Mouse (Mus musculus) c-Kit-positive CD71-positive TER-119-negative erythroid progenitor cells, embryonic 14.5 days (primary cell): Measurements from ENCODE around the gene Foxr1.
A peak's percentile ranks its signal among the peaks of the same experiment; 100 is the strongest.

Source experiments
- DNase-seq: peaks from one replicate; pipeline ENCODE4 v3.0.0-alpha.2; 2013; ENCODE audit warnings: low read depth

Gene Foxr1

GRCm38 (mm10) chr9:44440961-44441360, at the start of gene Foxr1:
Gene Foxr1 (minus strand): TSS chr9:44441136.
- no peak for DNase-seq

DNA sequence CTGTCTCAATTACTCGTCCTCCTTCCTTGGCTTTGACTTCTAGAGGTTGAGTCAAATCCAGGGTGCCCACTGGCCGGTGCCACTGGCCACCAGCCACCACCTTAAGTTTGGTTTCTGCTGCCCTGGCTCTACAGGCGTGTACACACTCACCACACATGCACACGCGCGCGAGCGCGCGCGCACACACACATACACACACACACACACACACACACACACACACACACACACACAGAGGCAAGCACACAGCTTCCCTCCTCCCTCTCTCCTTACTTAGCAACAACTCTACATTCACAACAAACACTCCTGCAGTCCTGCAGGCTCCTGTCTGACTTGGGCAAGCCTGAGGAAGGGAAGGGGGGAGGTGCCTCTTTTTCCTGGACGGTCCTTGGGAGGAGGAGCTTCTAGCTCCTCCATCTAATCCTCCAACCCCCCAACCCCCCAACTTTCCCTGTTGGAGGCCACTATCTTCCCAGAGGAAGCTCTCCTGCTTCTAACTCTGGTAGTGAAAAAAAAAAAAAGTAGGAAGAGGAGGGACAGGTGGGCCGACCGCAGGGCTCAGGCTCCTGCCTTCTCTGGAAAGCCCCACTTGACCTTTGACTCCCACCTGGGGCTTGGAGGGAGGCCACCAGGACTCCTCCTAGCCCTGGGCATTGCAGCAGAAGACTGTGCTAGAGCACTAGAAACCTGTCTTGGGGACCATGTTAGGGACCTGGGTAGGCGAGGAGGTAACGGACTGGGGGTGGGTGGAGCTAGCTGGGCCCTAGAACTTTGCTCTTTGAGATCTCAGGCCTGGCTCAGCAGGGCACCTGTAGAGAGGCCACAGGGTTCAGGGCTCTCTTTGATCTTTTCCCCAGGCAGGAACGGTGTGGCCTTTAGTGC, 49.4 kb upstream of the Foxr1 start:
- DNase-seq: no peak

- DNase-seq: no peak
Observed at GRCm38 (mm10) chr9:44489651-44490085, 48.7 kb upstream of the Foxr1 start.

- no peak for DNase-seq
Observed at GRCm38 (mm10) chr9:44488855-44489381, 48.0 kb upstream of the Foxr1 start.

GRCm38 (mm10) chr9:44488416-44488815, 47.5 kb upstream of the Foxr1 start:
- DNase-seq: no peak

DNA sequence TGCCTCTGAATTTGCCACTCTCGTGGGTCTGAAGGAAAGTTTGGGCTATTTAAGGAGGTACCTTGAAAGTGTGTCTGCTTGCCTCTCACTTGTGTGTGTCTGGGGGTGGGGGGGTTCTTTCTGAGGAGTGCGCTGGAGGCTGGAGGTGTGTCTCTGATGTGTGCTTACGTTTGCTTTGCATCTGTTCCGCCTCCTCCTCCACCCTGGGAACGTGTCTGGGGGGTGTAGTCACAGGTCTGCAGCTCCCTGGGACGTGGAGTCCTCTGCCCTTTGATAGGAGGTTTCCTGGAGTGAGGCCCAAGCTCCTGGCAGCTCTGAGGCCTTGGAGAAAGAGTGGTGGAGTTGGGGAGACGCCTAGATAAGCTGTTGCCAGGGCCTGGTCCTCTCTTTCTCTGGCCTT, 46.5 kb upstream of the Foxr1 start:
- DNase-seq: no peak

DNA sequence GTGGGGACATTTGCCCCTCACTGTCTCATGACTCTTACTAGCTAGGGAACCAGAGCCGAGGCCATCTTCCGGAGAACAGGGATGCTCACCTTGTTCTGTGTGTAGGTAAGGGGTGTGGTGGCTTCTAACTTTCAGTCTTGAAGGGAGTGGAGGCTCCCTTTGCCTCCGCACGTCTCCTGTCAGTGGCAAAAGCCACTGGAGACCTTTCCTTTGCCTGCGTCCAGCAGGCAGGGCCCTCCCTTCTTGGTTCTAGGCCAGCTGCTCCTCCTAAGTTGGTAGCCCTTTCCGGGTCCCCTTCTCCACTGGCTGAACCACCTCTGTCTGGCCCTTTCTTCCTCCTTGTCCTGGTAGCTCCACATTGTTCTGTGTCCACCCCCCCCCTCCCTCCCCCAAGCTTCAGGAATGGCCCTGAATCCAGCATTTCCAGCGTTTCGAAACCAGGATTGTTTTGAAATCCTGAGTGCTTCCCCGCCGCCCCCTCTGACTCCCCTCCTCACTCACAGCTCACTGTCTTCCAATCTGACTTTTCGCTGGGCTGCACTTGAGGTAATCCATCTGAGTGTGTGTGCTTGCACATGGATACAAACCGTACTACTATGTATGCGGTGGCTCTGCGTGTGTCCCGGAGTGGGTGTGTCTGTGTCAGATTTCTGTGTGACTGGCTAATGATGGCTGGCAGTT, 45.9 kb upstream of the Foxr1 start:
- DNase-seq: no peak

DNA sequence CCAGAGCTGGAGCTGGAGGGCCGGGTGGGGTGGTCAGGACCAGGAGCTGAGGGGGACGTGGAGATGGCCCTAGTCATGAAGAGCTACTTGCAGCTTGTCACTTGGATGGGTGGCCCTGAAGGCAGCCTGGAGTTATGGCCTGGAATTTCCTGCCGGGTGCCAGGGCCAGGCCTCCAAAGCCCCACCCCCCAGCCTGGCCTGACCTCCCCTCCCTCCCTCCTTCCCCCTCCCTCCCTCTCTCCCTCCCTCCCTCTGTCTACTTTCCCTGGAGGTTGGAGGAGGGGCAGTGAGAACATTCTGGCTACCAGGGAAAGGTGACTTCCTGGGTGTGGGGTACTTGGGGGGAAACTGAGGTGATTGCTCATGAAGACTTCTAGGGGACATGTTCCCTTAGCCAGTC, 45.4 kb upstream of the Foxr1 start:
- no peak for DNase-seq

DNA sequence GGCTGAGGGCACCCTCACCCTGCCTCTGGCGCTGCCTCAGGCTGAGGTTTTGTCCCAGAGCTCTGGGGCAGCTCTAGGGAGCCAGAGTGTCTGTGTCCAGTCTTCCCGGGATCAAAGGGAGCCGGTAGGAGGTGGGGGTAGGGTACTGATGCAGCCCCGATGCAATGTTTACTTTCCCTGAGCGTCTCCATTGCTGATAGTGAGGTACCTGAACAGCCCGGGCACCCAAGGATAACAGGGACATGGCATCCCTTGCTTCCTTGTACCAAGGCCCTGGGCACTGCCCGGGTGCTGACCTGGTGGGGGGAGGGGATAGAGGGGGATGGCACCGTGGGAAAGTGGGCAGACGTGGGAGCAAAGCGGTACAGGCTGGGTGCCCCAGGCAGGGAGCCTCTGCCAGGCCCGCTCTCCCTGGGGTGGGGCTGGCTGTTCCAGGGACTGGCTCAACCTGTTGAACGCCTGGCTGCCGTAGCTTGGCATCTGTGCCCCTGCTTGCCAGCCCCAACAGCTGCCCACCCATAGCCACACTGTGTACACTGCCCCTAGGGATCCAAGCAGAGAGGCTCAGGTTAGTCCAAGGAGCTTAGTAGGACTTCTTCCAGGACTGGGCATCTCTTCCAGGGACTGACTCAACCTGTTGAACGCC, 44.7 kb upstream of the Foxr1 start:
- DNase-seq: no peak

DNA sequence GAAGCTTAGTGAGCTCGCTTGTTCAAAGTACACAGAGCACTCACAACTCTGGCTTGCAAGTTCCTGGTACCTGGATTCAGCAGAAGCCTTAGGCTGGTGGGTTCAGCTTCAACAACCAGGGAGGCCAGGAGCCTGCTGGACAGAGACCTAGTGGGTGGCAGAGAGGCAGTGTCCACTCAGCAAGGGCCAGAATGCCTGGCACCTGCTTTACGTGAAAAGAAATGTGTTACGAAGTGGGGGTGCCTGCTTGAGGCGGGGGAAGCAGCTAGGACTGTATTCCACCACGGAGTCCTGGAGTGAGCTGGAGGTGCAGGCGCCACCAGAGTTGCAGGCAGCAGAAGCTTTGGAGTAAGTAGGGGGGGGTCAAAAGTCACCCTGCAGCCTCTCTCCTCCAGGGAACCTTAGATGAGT, 44.2 kb upstream of the Foxr1 start:
- DNase-seq: no peak

DNA sequence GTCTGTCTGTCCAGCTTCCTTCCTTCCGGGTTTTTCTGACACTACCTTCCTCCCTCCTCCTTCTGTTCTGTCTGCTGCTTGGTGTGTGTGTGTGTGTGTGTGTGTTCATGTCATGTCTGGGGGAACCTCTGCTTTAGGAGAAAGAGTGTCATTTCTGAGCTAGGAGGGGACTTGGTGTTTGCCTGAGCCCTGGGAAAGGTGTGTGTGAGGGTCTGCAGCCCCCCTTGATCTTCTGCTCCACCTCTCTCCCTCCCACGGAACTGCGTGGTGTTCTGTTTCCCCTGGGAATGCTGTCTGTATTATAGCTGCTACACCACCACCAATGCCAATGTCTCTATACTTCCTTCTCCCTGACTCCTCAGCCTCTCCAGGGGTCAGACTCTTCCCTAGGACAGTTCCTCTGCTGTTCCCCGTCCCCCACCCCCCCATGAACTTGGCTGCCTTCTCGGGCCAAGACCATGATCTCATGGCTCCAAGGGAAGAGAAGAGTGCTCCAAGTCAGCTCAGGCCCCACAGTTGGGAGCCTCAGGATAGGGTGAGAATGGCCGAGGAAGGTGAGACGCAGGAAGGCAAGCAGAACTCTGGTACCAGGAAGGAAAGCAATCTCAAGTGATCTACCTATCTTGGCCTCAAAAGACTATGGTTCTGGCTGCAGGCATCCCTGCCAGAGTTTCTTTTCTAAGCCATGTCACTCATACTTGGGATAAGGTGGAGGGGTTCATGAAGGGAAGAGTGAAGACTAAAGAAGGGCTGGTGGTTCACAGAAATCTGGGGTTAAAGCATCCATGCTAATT, 43.6 kb upstream of the Foxr1 start:
- no peak for DNase-seq

GRCm38 (mm10) chr9:44483510-44484044, 42.6 kb upstream of the Foxr1 start:
- no peak for DNase-seq

DNA sequence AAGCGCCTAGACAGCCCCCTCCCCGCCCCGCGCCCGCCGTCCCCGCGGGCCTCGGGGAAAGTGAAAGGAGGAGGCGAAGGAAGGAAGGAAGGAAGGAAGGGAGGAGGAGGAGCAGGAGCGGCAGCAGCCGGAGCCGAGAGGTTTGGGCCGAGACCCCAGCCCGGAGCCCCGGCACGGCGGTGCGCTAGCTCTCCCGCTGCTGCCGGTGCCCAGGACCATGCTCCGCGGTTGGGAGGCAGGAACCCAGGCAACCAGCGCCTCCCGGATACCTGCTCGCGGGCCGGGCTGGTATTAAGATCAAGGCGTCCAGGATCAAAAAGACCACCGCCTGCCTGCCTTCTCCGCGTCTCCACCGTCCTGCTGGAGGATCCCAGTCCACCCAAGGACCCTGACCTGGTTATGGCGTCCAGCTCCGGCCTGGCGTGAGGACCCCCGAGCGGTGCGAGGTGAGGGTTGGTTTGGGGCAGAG, 42.1 kb upstream of the Foxr1 start:
- no peak for DNase-seq

DNA sequence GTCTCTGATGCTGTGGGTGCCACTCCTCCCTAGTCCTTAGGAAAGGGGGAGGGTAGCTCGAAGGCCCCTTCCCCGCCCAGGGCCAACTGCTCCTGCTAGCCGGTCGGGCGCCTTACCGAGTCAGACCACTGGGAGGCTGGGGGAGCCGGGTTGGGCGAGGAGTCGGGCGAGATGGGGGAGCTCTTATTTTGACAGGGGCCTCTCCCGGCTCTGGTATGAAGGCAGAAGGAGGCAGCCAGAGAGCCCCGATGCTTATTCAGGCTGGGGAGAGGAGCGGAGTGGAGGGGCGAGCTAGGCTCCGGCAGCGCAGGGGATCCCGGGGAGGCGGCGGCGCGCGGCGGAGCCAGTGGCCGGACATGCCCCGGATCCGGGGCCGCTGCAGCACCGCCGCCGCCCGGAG, 41.6 kb upstream of the Foxr1 start, which contains the start of gene Bcl9l:
TSS of gene Bcl9l (plus strand) at position 274 of the 400 bp plus-strand sequence.
- DNase-seq: peak; percentile 62

DNA sequence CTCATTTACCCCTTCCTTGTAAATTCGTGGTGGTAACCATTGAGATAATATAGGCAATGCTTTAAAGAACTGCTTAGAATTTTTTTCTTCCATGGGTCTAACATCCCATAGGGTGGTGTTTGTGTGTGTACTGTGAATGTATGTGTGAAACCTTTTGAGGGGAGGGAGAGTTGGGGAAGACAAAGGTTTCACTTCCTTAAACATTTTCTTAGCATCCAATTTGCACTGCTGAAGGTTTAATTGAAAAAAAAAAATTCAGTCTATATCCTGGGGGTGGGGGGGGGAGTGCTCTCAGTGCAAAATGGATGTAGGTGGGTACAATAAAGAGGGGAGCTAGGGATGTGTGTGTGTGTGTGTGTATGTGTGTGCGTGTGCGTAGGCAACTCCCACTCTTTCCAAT, 41.2 kb upstream of the Foxr1 start:
- DNase-seq: no peak

GRCm38 (mm10) chr9:44479628-44480428, 38.9 kb upstream of the Foxr1 start:
- DNase-seq: peak; percentile 71

- no peak for DNase-seq
Observed at GRCm38 (mm10) chr9:44478959-44479605, 38.1 kb upstream of the Foxr1 start.

- DNase-seq: no peak
Observed at GRCm38 (mm10) chr9:44478229-44478921, 37.4 kb upstream of the Foxr1 start.
